Mouse (Mus musculus) neural tube, embryonic 11.5 days (tissue): ENCODE results near the gene Fbxw21. TPM values are rescaled to one million over a fixed set of nuclear protein-coding genes. Genes with fewer than 3 reads are reported as not detected.

Experiments used
- ATAC-seq: fragments of 200-750 bp; cut with Nextera tagmentation; 2 replicates; pipeline ENCODE4 v1.8.0; 2017; ENCODE audit warnings: moderate number of reproducible peaks, mild to moderate bottlenecking, moderate TSS enrichment, moderate library complexity; ENCODE audit not compliant: insufficient read depth, low FRiP score, low TSS enrichment
- DNase-seq: peaks from one replicate; pipeline ENCODE4 v3.0.0-alpha.2; 2015; ENCODE audit warnings: low spot score
- H3K27ac ChIP-seq: fragments of 300-500 bp; sonication (generic); 2 replicates; pipeline ENCODE4 v1.5.1; 2014; ENCODE audit warnings: low read depth, mild to moderate bottlenecking, low read length
- H3K27me3 ChIP-seq: fragments of 300-500 bp; sonication (generic); 2 replicates; pipeline ENCODE4 v1.6.1; 2014; ENCODE audit warnings: mild to moderate bottlenecking, low read length, mixed read lengths; ENCODE audit not compliant: control insufficient read depth, insufficient read depth
- H3K36me3 ChIP-seq: fragments of 300-500 bp; sonication (generic); 2 replicates; pipeline ENCODE4 v1.6.1; 2014; ENCODE audit warnings: mild to moderate bottlenecking, low read length, moderate library complexity, mixed read lengths; ENCODE audit not compliant: control insufficient read depth, insufficient read depth
- H3K4me1 ChIP-seq: fragments of 300-500 bp; sonication (generic); 2 replicates; pipeline ENCODE4 v1.6.1; 2014; ENCODE audit warnings: low read length, mixed read lengths; ENCODE audit not compliant: control insufficient read depth, insufficient read depth
- H3K4me2 ChIP-seq: fragments of 300-500 bp; sonication (generic); 2 replicates; pipeline ENCODE4 v1.6.1; 2014; ENCODE audit warnings: low read depth, mild to moderate bottlenecking, moderate library complexity
- H3K4me3 ChIP-seq: fragments of 300-500 bp; sonication (generic); 2 replicates; pipeline ENCODE4 v1.5.1; 2014; ENCODE audit warnings: low read depth, low read length
- H3K9ac ChIP-seq: fragments of 300-500 bp; sonication (generic); 2 replicates; pipeline ENCODE4 v1.6.1; 2014; ENCODE audit warnings: mild to moderate bottlenecking, low read length
- H3K9me3 ChIP-seq: fragments of 300-500 bp; sonication (generic); 2 replicates; pipeline ENCODE4 v1.6.1; 2016; ENCODE audit warnings: low read length; ENCODE audit not compliant: control insufficient read depth
- WGBS: fragments of 180-500 bp; shearing (Covaris S2); extraction: QIAGEN DNeasy Blood & Tissue Kit; methylation state at CpG from one replicate; pipeline ENCODE4 v1.1.7; 2014; 5-methylcytosine and 5-hydroxymethylcytosine counted together
- polyA plus RNA-seq: library from polyadenylated mRNA; unstranded; fragments of >200 nt; fragmentation: Nextera tagmentation; extraction: Ambion mirVana; gene quantifications from 2 replicates; pipeline ENCODE4 v1.2.1, GENCODE M21; 2014

The Fbxw21 gene
- polyA plus RNA-seq, 1 experiment from 2014 or later: not detected

GRCm38 (mm10) chr9:109107341-109107740, 54.5 kb downstream of the Fbxw21 start:
- no peaks in the 10 kb centered on the region for H3K27me3 ChIP-seq
- H3K9me3 ChIP-seq: no peaks in the 10 kb centered on the region
- 44% methylated on average over 3 of the region's 6 CpGs for WGBS
- DNase-seq (no peak), ATAC-seq (no peak)
- no peak overlapping the region for H3K4me2 ChIP-seq
- H3K4me1 ChIP-seq: no peaks in the 10 kb centered on the region
- no peak overlapping the region for H3K4me3 ChIP-seq
- no peak overlapping the region for H3K9ac ChIP-seq
- H3K36me3 ChIP-seq: peaks cover 46% of the 10 kb centered on the region
- no peak overlapping the region for H3K27ac ChIP-seq

- peaks cover 42% of the 10 kb centered on the region for H3K36me3 ChIP-seq
- H3K9ac ChIP-seq: no peak overlapping the region
- H3K4me1 ChIP-seq: no peaks in the 10 kb centered on the region; the same call in 1 of the 2 replicates
- H3K4me3 ChIP-seq: no peak overlapping the region
- DNase-seq: no peak
- no peak overlapping the region for H3K4me2 ChIP-seq
- 95% methylated on average over 12 of the region's 12 CpGs for WGBS
- no peaks in the 10 kb centered on the region for H3K27me3 ChIP-seq
- no peak overlapping the region for H3K27ac ChIP-seq
- ATAC-seq: no peak
- H3K9me3 ChIP-seq: no peaks in the 10 kb centered on the region
These were observed 56.2 kb downstream of the Fbxw21 start for GRCm38 (mm10) chr9:109105648-109106047.

GRCm38 (mm10) chr9:109105011-109105410, 56.8 kb downstream of the Fbxw21 start:
- no peak overlapping the region for H3K4me2 ChIP-seq
- no peaks in the 10 kb centered on the region; the same call in 1 of the 2 replicates for H3K4me1 ChIP-seq
- no peaks in the 10 kb centered on the region for H3K9me3 ChIP-seq
- ATAC-seq: no peak
- no peak overlapping the region for H3K4me3 ChIP-seq
- H3K9ac ChIP-seq: no peak overlapping the region
- H3K27ac ChIP-seq: no peak overlapping the region
- H3K27me3 ChIP-seq: no peaks in the 10 kb centered on the region
- no peak for DNase-seq
- WGBS: 92% methylated on average over 12 of the region's 12 CpGs
- peaks cover 40% of the 10 kb centered on the region for H3K36me3 ChIP-seq

GRCm38 (mm10) chr9:109104083-109104482, 57.8 kb downstream of the Fbxw21 start:
- Histone ChIP-seq H3K4me1 (peaks cover 2% of the 10 kb centered on the region), H3K4me3 (no peak overlapping the region), H3K27ac (no peak overlapping the region), H3K9me3 (no peaks in the 10 kb centered on the region), H3K27me3 (no peaks in the 10 kb centered on the region), H3K36me3 (peaks cover 39% of the 10 kb centered on the region), H3K9ac (no peak overlapping the region), H3K4me2 (no peak overlapping the region)
- DNase-seq (no peak), ATAC-seq (no peak)
- 94% methylated on average over 9 of the region's 9 CpGs for WGBS

GRCm38 (mm10) chr9:109103250-109103649, 58.6 kb downstream of the Fbxw21 start:
- no peak overlapping the region for H3K9ac ChIP-seq
- H3K4me3 ChIP-seq: no peak overlapping the region
- ATAC-seq (no peak), DNase-seq (no peak)
- 79% methylated on average over 7 of the region's 7 CpGs for WGBS
- H3K36me3 ChIP-seq: peaks cover 32% of the 10 kb centered on the region
- H3K4me2 ChIP-seq: no peak overlapping the region
- H3K4me1 ChIP-seq: peaks cover 9% of the 10 kb centered on the region
- H3K27me3 ChIP-seq: no peaks in the 10 kb centered on the region
- H3K27ac ChIP-seq: no peak overlapping the region
- no peaks in the 10 kb centered on the region for H3K9me3 ChIP-seq

GRCm38 (mm10) chr9:109102541-109102940, 59.3 kb downstream of the Fbxw21 start:
- WGBS: 91% methylated on average over 3 of the region's 3 CpGs
- ATAC-seq: no peak
- Histone ChIP-seq H3K9ac (no peak overlapping the region), H3K9me3 (no peaks in the 10 kb centered on the region), H3K36me3 (peaks cover 26% of the 10 kb centered on the region), H3K4me1 (peaks cover 14% of the 10 kb centered on the region), H3K4me2 (no peak overlapping the region), H3K27ac (no peak overlapping the region), H3K27me3 (no peaks in the 10 kb centered on the region), H3K4me3 (no peak overlapping the region)
- DNase-seq: no peak

GRCm38 (mm10) chr9:109101933-109102445, 59.9 kb downstream of the Fbxw21 start:
- DNase-seq (no peak), ATAC-seq (no peak)
- Histone ChIP-seq H3K27me3 (no peaks in the 10 kb centered on the region), H3K9ac (no peak overlapping the region), H3K9me3 (no peaks in the 10 kb centered on the region), H3K4me2 (no peak overlapping the region), H3K36me3 (peaks cover 26% of the 10 kb centered on the region), H3K4me3 (no peak overlapping the region), H3K4me1 (peaks cover 19% of the 10 kb centered on the region), H3K27ac (no peak overlapping the region)
- WGBS: 90% methylated on average over 5 of the region's 5 CpGs

GRCm38 (mm10) chr9:109100307-109100928, 61.4 kb downstream of the Fbxw21 start:
- Histone ChIP-seq H3K27me3 (no peaks in the 10 kb centered on the region), H3K4me2 (no peak overlapping the region), H3K4me3 (no peak overlapping the region), H3K9ac (peak overlapping the region; percentile 14; the same call in 1 of the 2 replicates), H3K36me3 (peaks cover 17% of the 10 kb centered on the region), H3K4me1 (peaks cover 23% of the 10 kb centered on the region), H3K27ac (no peak overlapping the region), H3K9me3 (no peaks in the 10 kb centered on the region)
- DNase-seq (no peak), ATAC-seq (no peak)
- 80% methylated on average over 20 of the region's 20 CpGs for WGBS

GRCm38 (mm10) chr9:109098969-109099368, 62.9 kb downstream of the Fbxw21 start:
- Histone ChIP-seq H3K9ac (no peak overlapping the region), H3K4me2 (peak overlapping the region; percentile 92; the same call in 1 of the 2 replicates), H3K9me3 (no peaks in the 10 kb centered on the region), H3K4me3 (no peak overlapping the region), H3K27ac (no peak overlapping the region), H3K36me3 (peaks cover 14% of the 10 kb centered on the region), H3K4me1 (peaks cover 31% of the 10 kb centered on the region), H3K27me3 (no peaks in the 10 kb centered on the region)
- WGBS: 70% methylated on average over 4 of the region's 6 CpGs
- DNase-seq: no peak
- no peak for ATAC-seq
